Mouse (Mus musculus) hindbrain, embryonic 14.5 days (tissue): ENCODE measurements around the gene Atxn7. TPM values are rescaled to one million over a fixed set of nuclear protein-coding genes. Genes with fewer than 3 reads are reported as not detected.

Experiments used
- ATAC-seq: fragments of 200-750 bp; cut with Nextera tagmentation; 2 replicates; pipeline ENCODE4 v1.8.0; 2017; ENCODE audit warnings: moderate number of reproducible peaks, mild to moderate bottlenecking, moderate TSS enrichment, moderate library complexity; ENCODE audit not compliant: low FRiP score
- DNase-seq: peaks from one replicate; pipeline ENCODE4 v3.0.0-alpha.2; 2015; ENCODE audit warnings: low spot score
- H3K27ac ChIP-seq: fragments of 300-500 bp; sonication (generic); 2 replicates; pipeline ENCODE4 v1.5.1; 2014; ENCODE audit warnings: mild to moderate bottlenecking, moderate library complexity
- H3K27me3 ChIP-seq: fragments of 300-500 bp; sonication (generic); 2 replicates; pipeline ENCODE4 v1.6.1; 2014; ENCODE audit warnings: mild to moderate bottlenecking, low read length, mixed read lengths; ENCODE audit not compliant: control insufficient read depth, insufficient read depth
- H3K36me3 ChIP-seq: fragments of 300-500 bp; sonication (generic); replicated peaks from 2 replicates; pipeline ENCODE4 v1.6.1; 2014; ENCODE audit not compliant: control insufficient read depth, insufficient read depth
- H3K4me1 ChIP-seq: fragments of 300-500 bp; sonication (generic); replicated peaks from 2 replicates; pipeline ENCODE4 v1.6.1; 2014; ENCODE audit warnings: antibody characterized with exemption, low read length, mixed read lengths; ENCODE audit not compliant: control insufficient read depth, insufficient read depth
- H3K4me2 ChIP-seq: fragments of 300-500 bp; sonication (generic); replicated peaks from 2 replicates; pipeline ENCODE4 v1.6.1; 2014; ENCODE audit warnings: mild to moderate bottlenecking, moderate library complexity
- H3K4me3 ChIP-seq: fragments of 300-500 bp; sonication (generic); replicated peaks from 2 replicates; pipeline ENCODE4 v1.5.1; 2014; ENCODE audit warnings: mild to moderate bottlenecking, low read length
- H3K9ac ChIP-seq: fragments of 300-500 bp; sonication (generic); 2 replicates; pipeline ENCODE4 v1.6.1; 2014
- H3K9me3 ChIP-seq: fragments of 300-500 bp; sonication (generic); 2 replicates; pipeline ENCODE4 v1.6.1; 2016; ENCODE audit warnings: low read length; ENCODE audit not compliant: control insufficient read depth
- WGBS: fragments of 180-500 bp; shearing (Covaris S2); extraction: QIAGEN DNeasy Blood & Tissue Kit; methylation state at CpG from one replicate; pipeline ENCODE4 v1.1.7; 2014; 5-methylcytosine and 5-hydroxymethylcytosine counted together
- polyA plus RNA-seq: library from polyadenylated mRNA; unstranded; fragments of >200 nt; fragmentation: Nextera tagmentation; extraction: Ambion mirVana; gene quantifications from 2 replicates; pipeline ENCODE4 v1.2.1, GENCODE M21; 2014

The Atxn7 gene
- polyA plus RNA-seq, 1 experiment from 2014 or later, result 5.1 TPM

GRCm38 (mm10) chr14:14120230-14121096 is 159.2 kb downstream of the Atxn7 start, which contains the start of gene Psmd6:
Psmd6 (minus strand) TSS chr14:14120984.
- DNase-seq (peak; percentile 89), ATAC-seq (peak; percentile 98)
- Histone ChIP-seq H3K27ac (peak within 1 kb of the TSS; percentile 85), H3K9ac (peak within 1 kb of the TSS; percentile 96), H3K4me1 (peaks cover 17% of the 10 kb centered on the region), H3K27me3 (no peaks in the 10 kb centered on the region), H3K9me3 (no peaks in the 10 kb centered on the region), H3K4me3 (peak within 1 kb of the TSS; percentile 94), H3K4me2 (peak within 1 kb of the TSS; percentile 61), H3K36me3 (peaks cover 39% of the 10 kb centered on the region)
- 2% methylated on average over 68 of the region's 68 CpGs for WGBS

Other genes with a start within 250 kb of the Atxn7 start
- 0.08 TPM in 1 of 2 replicates, not detected in the other for gene Gm281, start 47.0 kb upstream of the Atxn7 start, polyA plus RNA-seq
- 197 and 201 TPM in 2 replicates for gene Thoc7, start 412 bp downstream of the Atxn7 start, polyA plus RNA-seq
- 257 and 260 TPM in 2 replicates for gene Psmd6, start 159.5 kb downstream of the Atxn7 start, polyA plus RNA-seq
- gene Olfr720, start 225.4 kb downstream of the Atxn7 start, polyA plus RNA-seq, result not detected in 2 replicates